Mouse (Mus musculus): ENCODE measurements around the gene Tas2r144. TPM values are rescaled to one million over a fixed set of nuclear protein-coding genes. Genes with fewer than 3 reads are reported as not detected.

Gene Tas2r144
- total and polyA plus RNA-seq, 2 experiments, result not detected

- Histone ChIP-seq H3K79me2 (ENCODE audit: control insufficient read depth, insufficient read depth, low read length) (no peaks in the 10 kb centered on the region), H3K9ac (ENCODE audit: low read depth, low read length) (no peak overlapping the region), H3K4me1 (ENCODE audit: control insufficient read depth, insufficient read depth, low read length) (peaks cover 5% of the 10 kb centered on the region), H3K4me3 (ENCODE audit: insufficient read depth, low read depth, low read length) (no peak overlapping the region), H3K36me3 (ENCODE audit: control insufficient read depth, insufficient read depth, low read length) (no peaks in the 10 kb centered on the region), H3K27me3 (ENCODE audit: control insufficient read depth, insufficient read depth, low read length) (no peaks in the 10 kb centered on the region), H3K27ac (replicated peaks; ENCODE audit: insufficient read depth, low read depth, low read length) (no peak overlapping the region)
- 52% methylated on average over 4 of the region's 4 CpGs for WGBS
- TF ChIP-seq POLR2A (IDR thresholded peaks at IDR 0.05; ENCODE audit: extremely low read depth, insufficient read depth, low read length) (no peak), CTCF (IDR thresholded peaks at IDR 0.05; ENCODE audit: low read depth, low read length) (no peak)
- DNase-seq (ENCODE audit: extremely low read depth, low read depth, low spot score), result no peak
Observed at GRCm38 (mm10) chr6:42225046-42225445, 9.9 kb downstream of the Tas2r144 start.

GRCm38 (mm10) chr6:42227240-42228101 is 12.3 kb downstream of the Tas2r144 start:
- peak; percentile 66 for DNase-seq (ENCODE audit: extremely low read depth, low read depth, low spot score)
- Histone ChIP-seq H3K4me1 (ENCODE audit: control insufficient read depth, insufficient read depth, low read length) (peaks cover 1% of the 10 kb centered on the region; the same call in 1 of the 2 replicates), H3K27me3 (ENCODE audit: control insufficient read depth, insufficient read depth, low read length) (no peaks in the 10 kb centered on the region), H3K9ac (ENCODE audit: low read depth, low read length) (no peak overlapping the region), H3K36me3 (ENCODE audit: control insufficient read depth, insufficient read depth, low read length) (no peaks in the 10 kb centered on the region), H3K27ac (replicated peaks; ENCODE audit: insufficient read depth, low read depth, low read length) (no peak overlapping the region), H3K79me2 (ENCODE audit: control insufficient read depth, insufficient read depth, low read length) (no peaks in the 10 kb centered on the region), H3K4me3 (ENCODE audit: insufficient read depth, low read depth, low read length) (no peak overlapping the region)
- no peak for TF ChIP-seq POLR2A (IDR thresholded peaks at IDR 0.05; ENCODE audit: extremely low read depth, insufficient read depth, low read length)
- peak; percentile 42; the same call in 1 of the 2 replicates for TF ChIP-seq CTCF (IDR thresholded peaks at IDR 0.05; ENCODE audit: low read depth, low read length)
- 34% methylated on average over 17 of the region's 17 CpGs for WGBS

- Histone ChIP-seq H3K4me1 (ENCODE audit: control insufficient read depth, insufficient read depth, low read length) (peaks cover 1% of the 10 kb centered on the region; the same call in 1 of the 2 replicates), H3K79me2 (ENCODE audit: control insufficient read depth, insufficient read depth, low read length) (no peaks in the 10 kb centered on the region), H3K27me3 (ENCODE audit: control insufficient read depth, insufficient read depth, low read length) (no peaks in the 10 kb centered on the region), H3K9ac (ENCODE audit: low read depth, low read length) (no peak overlapping the region), H3K4me3 (ENCODE audit: insufficient read depth, low read depth, low read length) (no peak overlapping the region), H3K36me3 (ENCODE audit: control insufficient read depth, insufficient read depth, low read length) (no peaks in the 10 kb centered on the region), H3K27ac (replicated peaks; ENCODE audit: insufficient read depth, low read depth, low read length) (no peak overlapping the region)
- 45% methylated on average over 4 of the region's 4 CpGs for WGBS
- TF ChIP-seq CTCF (IDR thresholded peaks at IDR 0.05; ENCODE audit: low read depth, low read length) (no peak), POLR2A (IDR thresholded peaks at IDR 0.05; ENCODE audit: extremely low read depth, insufficient read depth, low read length) (no peak)
- peak; percentile 81 for DNase-seq (ENCODE audit: extremely low read depth, low read depth, low spot score)
Observed at GRCm38 (mm10) chr6:42229610-42230009, 14.5 kb downstream of the Tas2r144 start.

GRCm38 (mm10) chr6:42231191-42231590 is 16.1 kb downstream of the Tas2r144 start:
- no peak for DNase-seq (ENCODE audit: extremely low read depth, low read depth, low spot score)
- no peak overlapping the region for H3K4me3 ChIP-seq (ENCODE audit: insufficient read depth, low read depth, low read length)
- no peaks in the 10 kb centered on the region for H3K36me3 ChIP-seq (ENCODE audit: control insufficient read depth, insufficient read depth, low read length)
- no peaks in the 10 kb centered on the region for H3K27me3 ChIP-seq (ENCODE audit: control insufficient read depth, insufficient read depth, low read length)
- no peak for TF ChIP-seq POLR2A (IDR thresholded peaks at IDR 0.05; ENCODE audit: extremely low read depth, insufficient read depth, low read length)
- no peak for TF ChIP-seq CTCF (IDR thresholded peaks at IDR 0.05; ENCODE audit: low read depth, low read length)
- no peaks in the 10 kb centered on the region for H3K79me2 ChIP-seq (ENCODE audit: control insufficient read depth, insufficient read depth, low read length)
- no peak overlapping the region for H3K9ac ChIP-seq (ENCODE audit: low read depth, low read length)
- H3K27ac ChIP-seq (replicated peaks; ENCODE audit: insufficient read depth, low read depth, low read length), result no peak overlapping the region
- WGBS, result 92% methylated on average over 3 of the region's 3 CpGs
- peaks cover 1% of the 10 kb centered on the region; the same call in 1 of the 2 replicates for H3K4me1 ChIP-seq (ENCODE audit: control insufficient read depth, insufficient read depth, low read length)

- H3K36me3 ChIP-seq (ENCODE audit: control insufficient read depth, insufficient read depth, low read length), result no peaks in the 10 kb centered on the region
- H3K27ac ChIP-seq (replicated peaks; ENCODE audit: insufficient read depth, low read depth, low read length), result no peak overlapping the region
- no peak for DNase-seq (ENCODE audit: extremely low read depth, low read depth, low spot score)
- no peak overlapping the region for H3K4me3 ChIP-seq (ENCODE audit: insufficient read depth, low read depth, low read length)
- WGBS, result 77% methylated on average over 6 of the region's 6 CpGs
- H3K4me1 ChIP-seq (ENCODE audit: control insufficient read depth, insufficient read depth, low read length), result no peaks in the 10 kb centered on the region; the same call in 1 of the 2 replicates
- TF ChIP-seq CTCF (IDR thresholded peaks at IDR 0.05; ENCODE audit: low read depth, low read length) (no peak), POLR2A (IDR thresholded peaks at IDR 0.05; ENCODE audit: extremely low read depth, insufficient read depth, low read length) (no peak)
- no peak overlapping the region for H3K9ac ChIP-seq (ENCODE audit: low read depth, low read length)
- H3K27me3 ChIP-seq (ENCODE audit: control insufficient read depth, insufficient read depth, low read length), result no peaks in the 10 kb centered on the region
- no peaks in the 10 kb centered on the region for H3K79me2 ChIP-seq (ENCODE audit: control insufficient read depth, insufficient read depth, low read length)
Observed at GRCm38 (mm10) chr6:42237276-42237805, 22.2 kb downstream of the Tas2r144 start.

All from liver, adult 2 months (tissue).